ENCODE assay signal across 8 mouse cellular contexts in the genomic region with DNA sequence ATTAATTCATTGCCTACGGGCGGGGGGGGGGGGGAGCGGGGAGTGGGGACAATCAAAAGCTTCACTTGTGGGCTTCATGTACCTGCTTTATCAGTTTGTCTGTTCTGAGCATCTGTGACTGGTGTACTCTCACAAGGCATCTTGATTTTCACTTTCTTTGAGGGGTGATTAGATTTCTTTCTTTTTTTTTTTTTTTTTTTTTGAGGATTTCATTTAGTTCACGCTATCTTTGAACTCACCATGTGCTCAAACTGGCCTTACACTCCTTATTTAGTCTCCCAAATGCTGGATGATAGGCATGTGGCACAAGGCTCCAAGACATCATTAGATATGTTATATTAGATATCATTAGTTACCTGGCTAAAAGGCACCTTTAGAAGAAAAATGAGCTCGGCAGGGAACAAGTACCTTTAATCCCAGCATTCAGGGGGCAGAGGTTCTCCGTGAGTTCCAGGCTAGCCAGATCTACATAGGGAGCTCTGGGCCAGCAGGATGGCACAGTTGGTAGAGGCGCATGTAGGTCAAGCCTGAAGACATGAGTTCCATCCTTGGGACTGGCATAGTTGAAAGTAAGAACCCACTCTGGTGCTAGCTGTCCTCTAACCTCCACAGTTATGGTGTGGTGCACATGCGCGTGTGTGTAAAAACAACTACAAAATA. TPM values are rescaled to one million over a fixed set of nuclear protein-coding genes. Genes with fewer than 3 reads are reported as not detected.
DNase-seq lines count a peak whose midpoint lies in the region; ATAC-seq and TF ChIP-seq lines count a peak whose summit lies in the region.

No protein-coding gene starts in this region.

- TF ChIP-seq CTCF in C2C12 (IDR thresholded peaks at IDR 0.05; ENCODE audit: control insufficient read depth, insufficient read depth, insufficient read length), result no peak

- H3K9ac ChIP-seq in forebrain, embryonic 12.5 days, result peak overlapping the region; percentile 70
- peak overlapping the region; percentile 67 for H3K9ac ChIP-seq in liver, embryonic 13.5 days

- ATAC-seq in forebrain, embryonic 12.5 days (ENCODE audit: low FRiP score), result peak; percentile 14; the same call in 1 of the 2 replicates
- ATAC-seq in liver, embryonic 13.5 days (ENCODE audit: low read depth), result no peak
- no peak for ATAC-seq in frontal cortex, adult (ENCODE audit: low TSS enrichment)

- no peaks in the 10 kb centered on the region for H3K27me3 ChIP-seq in heart, embryonic 10.5 days (ENCODE audit: insufficient read depth, poor library complexity, severe bottlenecking)
- H3K27me3 ChIP-seq in C2C12 (ENCODE audit: control insufficient read depth, insufficient read depth, insufficient read length), result no peaks in the 10 kb centered on the region
- H3K27me3 ChIP-seq in forebrain, embryonic 12.5 days, result no peaks in the 10 kb centered on the region
- H3K27me3 ChIP-seq in liver, embryonic 13.5 days, result no peaks in the 10 kb centered on the region

- H3K36me3 ChIP-seq in heart, embryonic 10.5 days, result no peaks in the 10 kb centered on the region
- H3K36me3 ChIP-seq in C2C12 (ENCODE audit: control insufficient read depth, insufficient read depth), result no peaks in the 10 kb centered on the region
- no peaks in the 10 kb centered on the region for H3K36me3 ChIP-seq in forebrain, embryonic 12.5 days (replicated peaks)
- no peaks in the 10 kb centered on the region for H3K36me3 ChIP-seq in liver, embryonic 13.5 days

- whole genome bisulfite sequencing in heart, embryonic 10.5 days, result 48% methylated on average over 9 of the region's 9 CpGs
- 48% methylated on average over 9 of the region's 9 CpGs for WGBS in forebrain, embryonic 12.5 days
- WGBS in liver, embryonic 13.5 days (ENCODE audit: insufficient replicate concordance), result 48% methylated on average over 9 of the region's 9 CpGs

- no peaks in the 10 kb centered on the region for H3K9me3 ChIP-seq in heart, embryonic 10.5 days
- H3K9me3 ChIP-seq in forebrain, embryonic 12.5 days, result no peaks in the 10 kb centered on the region
- no peaks in the 10 kb centered on the region for H3K9me3 ChIP-seq in liver, embryonic 13.5 days (replicated peaks)

- H3K27ac ChIP-seq in heart, embryonic 10.5 days, result peak overlapping the region; percentile 94
- H3K27ac ChIP-seq in forebrain, embryonic 12.5 days, result peak overlapping the region; percentile 78
- H3K27ac ChIP-seq in liver, embryonic 13.5 days, result peak overlapping the region; percentile 39; the same call in 1 of the 2 replicates

- peaks cover 5% of the 10 kb centered on the region; the same call in 1 of the 2 replicates for H3K4me1 ChIP-seq in heart, embryonic 10.5 days
- peaks cover 10% of the 10 kb centered on the region; the same call in 1 of the 2 replicates for H3K4me1 ChIP-seq in forebrain, embryonic 12.5 days
- peaks cover 19% of the 10 kb centered on the region for H3K4me1 ChIP-seq in liver, embryonic 13.5 days (replicated peaks)

- H3K4me3 ChIP-seq in heart, embryonic 10.5 days, result peak overlapping the region; percentile 63
- peak overlapping the region; percentile 21 for H3K4me3 ChIP-seq in C2C12 (ENCODE audit: insufficient read depth, poor library complexity, severe bottlenecking)
- peak overlapping the region; percentile 43 for H3K4me3 ChIP-seq in forebrain, embryonic 12.5 days (replicated peaks)
- H3K4me3 ChIP-seq in liver, embryonic 13.5 days (replicated peaks), result peak overlapping the region; percentile 64

- H3K79me2 ChIP-seq in C2C12 (ENCODE audit: control insufficient read depth, insufficient read depth), result no peaks in the 10 kb centered on the region

- peak overlapping the region; percentile 62 for H3K4me2 ChIP-seq in forebrain, embryonic 12.5 days
- peak overlapping the region; percentile 80 for H3K4me2 ChIP-seq in liver, embryonic 13.5 days

- H3K79me3 ChIP-seq in C2C12 (ENCODE audit: low read depth), result no peaks in the 10 kb centered on the region

- DNase-seq in heart, embryonic 10.5 days (ENCODE audit: low spot score), result no peak
- DNase-seq in heart, adult 8-10 months (ENCODE audit: low spot score), result no peak
- DNase-seq in liver, embryonic 13.5 days, result no peak
- no peak for DNase-seq in gastrocnemius, postnatal 25 days
- DNase-seq in left cerebral cortex, adult 18-20 months (ENCODE audit: low spot score in 2 of 2), result no peak

- no peak overlapping the region for H3ac ChIP-seq in C2C12 (ENCODE audit: control insufficient read depth, insufficient read length, low read depth)

TF ChIP-seq in C2C12, 6 proteins besides CTCF, POLR2A, EP300 and RAD21:
- no peak for TF ChIP-seq MYOD1 (IDR thresholded peaks at IDR 0.05; ENCODE audit: control insufficient read depth, insufficient read length, low read depth)
- TF ChIP-seq FOSL1 (IDR thresholded peaks at IDR 0.05; ENCODE audit: insufficient read depth, low read length, poor library complexity, severe bottlenecking), result no peak
- TF ChIP-seq CEBPB (IDR thresholded peaks at IDR 0.05; ENCODE audit: low read depth), result no peak
- no peak for TF ChIP-seq USF1 (IDR thresholded peaks at IDR 0.05; ENCODE audit: low read depth)
- no peak for TF ChIP-seq MAX (IDR thresholded peaks at IDR 0.05)
- TF ChIP-seq MYOG (IDR thresholded peaks at IDR 0.05; ENCODE audit: control insufficient read depth, extremely low read depth, insufficient read length), result no peak

RNA-seq across cellular contexts. Expression of a gene that starts 0.5 kb away (rescaled TPM):
- 6.4 and 6.7 TPM in 2 replicates for polyA plus RNA-seq in heart, embryonic 10.5 days (2016; fragmentation: Nextera tagmentation; extraction: Ambion mirVana)
- 1 to 10 TPM; 2.6 to 4.7 (median 4.1) TPM for total RNA-seq in heart, adult 8-10 months (2022)
- polyA plus RNA-seq in C2C12 (2012; fragmentation: generic; extraction: Trizol), result 1.5 TPM
- 3.7 and 4.4 TPM in 2 replicates for polyA plus RNA-seq in forebrain, embryonic 12.5 days (2016; fragmentation: Nextera tagmentation; extraction: Ambion mirVana)
- 3.6 and 4.8 TPM in 2 replicates for polyA plus RNA-seq in liver, embryonic 13.5 days (2015; fragmentation: Nextera tagmentation; extraction: Ambion mirVana)
- total RNA-seq in gastrocnemius, postnatal 25 days (2021), result 1 to 10 TPM; 2.5 to 3.1 TPM
- under 1 TPM; 0.33 to 0.77 TPM for total RNA-seq in left cerebral cortex, adult 18-20 months (2021)

RNA-seq across cellular contexts. Expression of a gene that starts 2.6 kb away (rescaled TPM):
- not detected in 2 replicates for polyA plus RNA-seq in heart, embryonic 10.5 days (2016; fragmentation: Nextera tagmentation; extraction: Ambion mirVana)
- under 1 TPM in 1 of 4 experiments, not detected in 3; 0.16 TPM for total RNA-seq in heart, adult 8-10 months (2022)
- not detected for polyA plus RNA-seq in C2C12 (2012; fragmentation: generic; extraction: Trizol)
- polyA plus RNA-seq in forebrain, embryonic 12.5 days (2016; fragmentation: Nextera tagmentation; extraction: Ambion mirVana), result not detected in 2 replicates
- polyA plus RNA-seq in liver, embryonic 13.5 days (2015; fragmentation: Nextera tagmentation; extraction: Ambion mirVana), result not detected in 2 replicates
- total RNA-seq in gastrocnemius, postnatal 25 days (2021), result not detected
- total RNA-seq in left cerebral cortex, adult 18-20 months (2021), result not detected

RNA-seq across cellular contexts. Expression of a gene that starts 24.9 kb away (rescaled TPM):
- 35.0 and 41.7 TPM in 2 replicates for polyA plus RNA-seq in heart, embryonic 10.5 days (2016; fragmentation: Nextera tagmentation; extraction: Ambion mirVana)
- total RNA-seq in heart, adult 8-10 months (2022), result 10 to 100 TPM; 24.2 to 30.9 (median 29.6) TPM
- 30.6 TPM for polyA plus RNA-seq in C2C12 (2012; fragmentation: generic; extraction: Trizol)
- polyA plus RNA-seq in forebrain, embryonic 12.5 days (2016; fragmentation: Nextera tagmentation; extraction: Ambion mirVana), result 69.3 and 78.4 TPM in 2 replicates
- 4.4 and 5.2 TPM in 2 replicates for polyA plus RNA-seq in liver, embryonic 13.5 days (2015; fragmentation: Nextera tagmentation; extraction: Ambion mirVana)
- 10 to 100 TPM; 24.2 to 24.6 TPM for total RNA-seq in gastrocnemius, postnatal 25 days (2021)
- total RNA-seq in left cerebral cortex, adult 18-20 months (2021), result 10 to 100 TPM; 34.3 to 34.6 TPM

RNA-seq across cellular contexts. Expression of a gene that starts 32.2 kb away (rescaled TPM):
- polyA plus RNA-seq in heart, embryonic 10.5 days (2016; fragmentation: Nextera tagmentation; extraction: Ambion mirVana), result 55.2 and 60.1 TPM in 2 replicates
- total RNA-seq in heart, adult 8-10 months (2022), result 10 to 100 TPM; 20.6 to 24.2 (median 23.3) TPM
- 38.7 TPM for polyA plus RNA-seq in C2C12 (2012; fragmentation: generic; extraction: Trizol)
- polyA plus RNA-seq in forebrain, embryonic 12.5 days (2016; fragmentation: Nextera tagmentation; extraction: Ambion mirVana), result 68.5 and 72.4 TPM in 2 replicates
- polyA plus RNA-seq in liver, embryonic 13.5 days (2015; fragmentation: Nextera tagmentation; extraction: Ambion mirVana), result 19.8 and 19.9 TPM in 2 replicates
- total RNA-seq in gastrocnemius, postnatal 25 days (2021), result 10 to 100 TPM; 18.6 to 20.4 TPM
- 10 to 100 TPM; 82.2 to 92.0 TPM for total RNA-seq in left cerebral cortex, adult 18-20 months (2021)

RNA-seq across cellular contexts. Expression of a gene that starts 47.2 kb away (rescaled TPM):
- polyA plus RNA-seq in heart, embryonic 10.5 days (2016; fragmentation: Nextera tagmentation; extraction: Ambion mirVana), result 18.3 and 19.7 TPM in 2 replicates
- total RNA-seq in heart, adult 8-10 months (2022), result 1 to 10 TPM; 8.8 to 9.8 (median 9.6) TPM
- 18.6 TPM for polyA plus RNA-seq in C2C12 (2012; fragmentation: generic; extraction: Trizol)
- polyA plus RNA-seq in forebrain, embryonic 12.5 days (2016; fragmentation: Nextera tagmentation; extraction: Ambion mirVana), result 22.7 and 24.2 TPM in 2 replicates
- polyA plus RNA-seq in liver, embryonic 13.5 days (2015; fragmentation: Nextera tagmentation; extraction: Ambion mirVana), result 10.6 and 12.4 TPM in 2 replicates
- 10 to 100 TPM in 1 of 2 experiments, 1 to 10 TPM in 1; 8.3 to 11.8 TPM for total RNA-seq in gastrocnemius, postnatal 25 days (2021)
- total RNA-seq in left cerebral cortex, adult 18-20 months (2021), result 10 to 100 TPM; 66.3 to 76.8 TPM

Comparison
In these comparisons a context has a peak if more than half of its experiments do, and no peak if none do; other contexts are left out.
1. H3K27ac ChIP-seq: peak in every context shown above with its lines; median percentile 94 in heart, embryonic 10.5 days; 78 in forebrain, embryonic 12.5 days; 39 in liver, embryonic 13.5 days.